ENCODE assay signal across 21 mouse cellular contexts in genomic region chr6:128276349-128276748, GRCm38 (mm10). TPM values are rescaled to one million over a fixed set of nuclear protein-coding genes. Genes with fewer than 3 reads are reported as not detected.
"Had no signal": no experiment of that assay in that cellular context is flagged by ENCODE, and none has a peak within 500 bp of the region (broad histone marks: within the 10 kb centered on the region; RNA-seq: fewer than 3 reads in every experiment).

No protein-coding gene starts in this region.

- ATAC-seq: midbrain, embryonic 15.5 days had no signal

- H3K4me2 ChIP-seq: limb, embryonic 12.5 days; limb, embryonic 15.5 days; liver, embryonic 11.5 days; lung, embryonic 14.5 days; midbrain, embryonic 12.5 days; midbrain, embryonic 15.5 days had no signal

- DNase-seq: kidney, adult 2 months; kidney, postnatal 25 days; layer of hippocampus, adult 9-11 months; left cerebral cortex, postnatal 4 days; liver, postnatal 0 days; lung, embryonic 14.5 days; right cerebral cortex, adult 18-20 months; right cerebral cortex, postnatal 14 days; right cerebral cortex, postnatal 4 days; thymus, adult 2 months; thymus, postnatal 25 days had no signal

- H3K4me1 ChIP-seq: midbrain, embryonic 15.5 days had no signal

- H3K9ac ChIP-seq: limb, embryonic 12.5 days; limb, embryonic 15.5 days; liver, embryonic 14.5 days; liver, postnatal 0 days; lung, embryonic 14.5 days; midbrain, embryonic 12.5 days; midbrain, embryonic 15.5 days had no signal

- H3K27me3 ChIP-seq: limb, embryonic 12.5 days; limb, embryonic 15.5 days; midbrain, embryonic 12.5 days; midbrain, embryonic 15.5 days had no signal

- H3K4me3 ChIP-seq: layer of hippocampus, adult 2 months; limb, embryonic 12.5 days; limb, embryonic 15.5 days; midbrain, embryonic 12.5 days; midbrain, embryonic 15.5 days had no signal

- H3K9me3 ChIP-seq: limb, embryonic 12.5 days; limb, embryonic 15.5 days; midbrain, embryonic 12.5 days; midbrain, embryonic 15.5 days had no signal

- H3K27ac ChIP-seq: kidney, postnatal 0 days; layer of hippocampus, adult 2 months; limb, embryonic 12.5 days; limb, embryonic 15.5 days; liver, embryonic 14.5 days; macrophage; midbrain, embryonic 12.5 days; midbrain, embryonic 15.5 days; stomach, postnatal 0 days had no signal

- H3K36me3 ChIP-seq: limb, embryonic 12.5 days; limb, embryonic 15.5 days; midbrain, embryonic 12.5 days; midbrain, embryonic 15.5 days had no signal

RNA-seq across cellular contexts. Expression of gene Tead4, which starts 24.3 kb away (rescaled TPM):
- polyA plus RNA-seq: macrophage had no signal
